Mouse (Mus musculus): ENCODE results near the gene Higd1c. TPM values are rescaled to one million over a fixed set of nuclear protein-coding genes. Genes with fewer than 3 reads are reported as not detected.
"Not testable (repeated sequence)": the region's sequence is repeated elsewhere in the genome, so short reads cannot be mapped to it uniquely, and the experiment has no call there.

Gene Higd1c
- not detected in 2 replicates for polyA plus RNA-seq (2011; ENCODE audit: insufficient read depth, insufficient read length, low read depth, missing spikeins)

DNA sequence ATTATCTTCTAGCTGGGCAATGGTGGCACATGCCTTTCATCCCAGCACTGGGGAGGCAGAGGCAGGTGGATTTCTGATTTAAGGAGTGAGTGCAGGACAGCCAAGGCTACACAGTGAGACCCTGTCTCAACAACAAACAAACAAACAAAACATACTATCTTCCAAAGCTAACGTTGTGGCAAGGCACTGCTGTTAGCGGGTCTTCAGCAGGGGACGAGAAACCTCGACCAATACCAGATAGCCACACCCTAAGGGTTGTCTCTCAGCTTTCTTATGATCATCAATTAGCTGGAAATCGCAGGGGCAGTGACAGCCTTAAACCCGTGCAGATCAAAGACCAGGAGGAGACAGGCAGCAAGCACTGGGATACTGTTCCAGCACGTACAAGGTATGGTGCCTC is at the start of gene Higd1c:
TSS of gene Higd1c (plus strand) at position 301 of the 400 bp plus-strand sequence.
- Histone ChIP-seq H3K9ac (ENCODE audit: low read depth, poor library complexity, severe bottlenecking) (no peak within 1 kb of the TSS), H3K4me1 (ENCODE audit: control insufficient read depth, insufficient read depth, low read length) (no peaks in the 10 kb centered on the region), H3K4me3 (ENCODE audit: low read depth, low read length) (no peak within 1 kb of the TSS), H3K27ac (ENCODE audit: insufficient read depth, low read length) (no peak within 1 kb of the TSS), H3K36me3 (ENCODE audit: control insufficient read depth, insufficient read depth, low read length, poor library complexity, severe bottlenecking) (no peaks in the 10 kb centered on the region), H3K9me3 (replicated peaks; ENCODE audit: control insufficient read depth, insufficient read depth, low read length, poor library complexity, severe bottlenecking) (no peaks in the 10 kb centered on the region), H3K27me3 (ENCODE audit: control insufficient read depth, insufficient read depth, low read length, poor library complexity, severe bottlenecking) (no peaks in the 10 kb centered on the region)
- TF ChIP-seq EP300 (IDR thresholded peaks at IDR 0.05; ENCODE audit: insufficient read depth, low read depth, low read length) (no peak), CTCF (IDR thresholded peaks at IDR 0.05; ENCODE audit: low read depth, low read length) (no peak), POLR2A (IDR thresholded peaks at IDR 0.05; ENCODE audit: insufficient read depth, low read length) (no peak)

DNA sequence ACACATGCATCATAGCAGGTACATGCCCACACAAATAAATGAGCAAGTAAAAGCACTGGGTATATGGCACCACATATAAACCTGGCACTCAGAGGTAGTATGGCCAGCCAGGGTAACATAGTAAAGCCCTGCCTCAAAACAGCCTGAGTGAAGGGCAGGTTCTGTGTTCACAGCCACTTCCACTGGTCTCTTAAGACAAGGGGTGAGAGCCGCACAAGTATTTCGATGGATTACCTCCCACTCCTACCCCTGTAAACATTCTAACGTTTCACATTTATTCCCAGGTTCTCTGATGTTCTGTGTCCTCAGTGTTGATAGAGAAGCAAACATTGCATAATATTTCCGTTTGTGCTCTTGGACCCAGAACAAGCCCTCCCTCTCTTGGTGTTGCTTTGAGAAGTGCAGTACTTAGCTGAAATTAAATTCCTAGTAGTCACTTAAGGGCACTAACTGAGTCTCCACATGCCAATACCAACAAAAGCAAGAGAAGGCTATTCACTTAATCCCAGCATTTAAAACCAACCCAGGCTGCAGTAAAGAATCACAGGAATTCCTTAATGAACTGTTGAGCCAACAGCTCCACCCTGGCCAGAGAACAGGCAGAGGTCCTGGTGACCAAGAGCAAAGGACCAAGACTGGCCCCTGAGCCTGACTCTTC is 46.2 kb upstream of the Higd1c start:
- H3K4me1 ChIP-seq (ENCODE audit: control insufficient read depth, insufficient read depth, low read length); H3K27me3 ChIP-seq (ENCODE audit: control insufficient read depth, insufficient read depth, low read length, poor library complexity, severe bottlenecking); H3K4me3 ChIP-seq (ENCODE audit: low read depth, low read length); H3K9ac ChIP-seq (ENCODE audit: low read depth, poor library complexity, severe bottlenecking); H3K27ac ChIP-seq (ENCODE audit: insufficient read depth, low read length); H3K36me3 ChIP-seq (ENCODE audit: control insufficient read depth, insufficient read depth, low read length, poor library complexity, severe bottlenecking); H3K9me3 ChIP-seq (replicated peaks; ENCODE audit: control insufficient read depth, insufficient read depth, low read length, poor library complexity, severe bottlenecking): not testable (repeated sequence)

DNA sequence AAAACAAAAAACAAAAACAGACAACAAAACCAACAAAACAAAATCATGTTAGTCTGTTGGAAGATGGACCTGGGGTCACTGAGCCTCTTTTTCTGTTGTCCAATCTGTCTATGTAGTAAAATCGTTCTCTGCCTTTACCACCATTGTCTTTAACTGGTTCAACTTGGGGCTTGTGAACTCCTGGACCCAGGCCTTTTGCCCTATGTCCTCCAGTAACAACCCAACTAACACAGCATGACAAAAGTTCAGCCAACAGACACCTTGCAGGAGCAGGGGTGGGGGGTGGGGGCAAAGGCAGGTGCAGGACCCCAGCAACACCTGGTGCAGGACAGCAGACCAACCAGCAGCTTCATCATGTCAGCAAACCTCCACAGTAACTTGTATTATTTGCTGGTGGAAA is 44.5 kb upstream of the Higd1c start:
- Histone ChIP-seq H3K9ac (ENCODE audit: low read depth, poor library complexity, severe bottlenecking) (no peak overlapping the region), H3K4me1 (ENCODE audit: control insufficient read depth, insufficient read depth, low read length) (no peaks in the 10 kb centered on the region), H3K27ac (ENCODE audit: insufficient read depth, low read length) (no peak overlapping the region), H3K36me3 (ENCODE audit: control insufficient read depth, insufficient read depth, low read length, poor library complexity, severe bottlenecking) (no peaks in the 10 kb centered on the region), H3K27me3 (ENCODE audit: control insufficient read depth, insufficient read depth, low read length, poor library complexity, severe bottlenecking) (no peaks in the 10 kb centered on the region), H3K9me3 (replicated peaks; ENCODE audit: control insufficient read depth, insufficient read depth, low read length, poor library complexity, severe bottlenecking) (no peaks in the 10 kb centered on the region), H3K4me3 (ENCODE audit: low read depth, low read length) (no peak overlapping the region)
- TF ChIP-seq CTCF (IDR thresholded peaks at IDR 0.05; ENCODE audit: low read depth, low read length): no peak
- TF ChIP-seq EP300 (IDR thresholded peaks at IDR 0.05; ENCODE audit: insufficient read depth, low read depth, low read length): no peak
- no peak for TF ChIP-seq POLR2A (IDR thresholded peaks at IDR 0.05; ENCODE audit: insufficient read depth, low read length)

DNA sequence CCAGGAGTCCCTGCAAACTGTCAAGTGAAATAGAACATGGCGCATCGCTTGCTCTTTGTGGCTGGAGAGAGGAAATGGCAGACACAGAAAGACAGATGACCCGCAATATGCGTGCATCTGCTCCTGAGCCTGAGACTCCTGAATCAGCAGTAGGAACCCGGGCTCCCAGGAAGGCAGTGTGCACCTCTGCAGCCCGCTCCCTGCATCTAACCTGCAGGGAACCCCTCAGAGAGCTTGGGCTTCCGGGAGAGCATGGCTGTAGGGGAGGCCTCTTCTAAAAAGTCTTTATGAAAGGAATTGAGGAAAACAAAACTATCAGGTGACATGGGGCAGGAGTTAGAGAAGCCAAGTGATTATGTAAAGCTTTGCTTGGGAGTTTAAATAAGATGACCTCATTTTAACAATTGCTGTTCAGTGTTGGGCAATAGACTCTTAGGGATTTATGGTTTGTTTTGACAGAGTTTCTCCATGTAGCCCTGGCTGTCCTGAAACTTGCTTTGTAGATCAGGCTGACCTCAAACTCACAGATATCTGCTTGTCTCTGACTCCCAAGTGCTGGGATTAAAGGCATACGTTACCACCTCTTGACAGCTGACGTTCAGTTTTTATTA is 43.9 kb upstream of the Higd1c start:
- no peak overlapping the region for H3K9ac ChIP-seq (ENCODE audit: low read depth, poor library complexity, severe bottlenecking)
- no peaks in the 10 kb centered on the region for H3K27me3 ChIP-seq (ENCODE audit: control insufficient read depth, insufficient read depth, low read length, poor library complexity, severe bottlenecking)
- H3K36me3 ChIP-seq (ENCODE audit: control insufficient read depth, insufficient read depth, low read length, poor library complexity, severe bottlenecking): no peaks in the 10 kb centered on the region
- H3K9me3 ChIP-seq (replicated peaks; ENCODE audit: control insufficient read depth, insufficient read depth, low read length, poor library complexity, severe bottlenecking): no peaks in the 10 kb centered on the region
- H3K4me1 ChIP-seq (ENCODE audit: control insufficient read depth, insufficient read depth, low read length): no peaks in the 10 kb centered on the region
- no peak overlapping the region for H3K4me3 ChIP-seq (ENCODE audit: low read depth, low read length)
- no peak overlapping the region for H3K27ac ChIP-seq (ENCODE audit: insufficient read depth, low read length)
- TF ChIP-seq EP300 (IDR thresholded peaks at IDR 0.05; ENCODE audit: insufficient read depth, low read depth, low read length): no peak
- no peak for TF ChIP-seq POLR2A (IDR thresholded peaks at IDR 0.05; ENCODE audit: insufficient read depth, low read length)
- no peak for TF ChIP-seq CTCF (IDR thresholded peaks at IDR 0.05; ENCODE audit: low read depth, low read length)

DNA sequence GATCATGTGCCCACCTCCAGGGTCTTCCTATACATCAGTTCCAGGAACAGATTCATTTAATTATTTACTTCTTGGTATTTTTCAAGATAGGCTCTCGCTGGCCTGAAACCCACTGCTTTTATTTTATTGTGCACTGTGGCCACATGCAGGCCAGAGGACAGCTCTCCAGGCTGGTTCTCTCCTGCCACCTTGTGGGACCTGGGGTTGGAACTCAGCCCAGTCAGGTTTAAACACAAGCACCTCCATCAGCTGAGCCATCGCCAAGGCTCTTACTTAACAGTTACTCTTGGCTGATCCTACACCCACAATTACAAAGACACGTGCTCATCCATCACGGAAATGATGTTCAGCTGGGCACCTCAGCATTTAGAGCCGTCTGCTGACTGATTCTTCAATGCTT is 43.2 kb upstream of the Higd1c start:
- no peak for TF ChIP-seq POLR2A (IDR thresholded peaks at IDR 0.05; ENCODE audit: insufficient read depth, low read length)
- no peak for TF ChIP-seq EP300 (IDR thresholded peaks at IDR 0.05; ENCODE audit: insufficient read depth, low read depth, low read length)
- TF ChIP-seq CTCF (IDR thresholded peaks at IDR 0.05; ENCODE audit: low read depth, low read length): peak; percentile 94
- Histone ChIP-seq H3K4me1 (ENCODE audit: control insufficient read depth, insufficient read depth, low read length) (no peaks in the 10 kb centered on the region), H3K4me3 (ENCODE audit: low read depth, low read length) (no peak overlapping the region), H3K27ac (ENCODE audit: insufficient read depth, low read length) (no peak overlapping the region), H3K36me3 (ENCODE audit: control insufficient read depth, insufficient read depth, low read length, poor library complexity, severe bottlenecking) (no peaks in the 10 kb centered on the region), H3K27me3 (ENCODE audit: control insufficient read depth, insufficient read depth, low read length, poor library complexity, severe bottlenecking) (no peaks in the 10 kb centered on the region), H3K9me3 (replicated peaks; ENCODE audit: control insufficient read depth, insufficient read depth, low read length, poor library complexity, severe bottlenecking) (no peaks in the 10 kb centered on the region), H3K9ac (ENCODE audit: low read depth, poor library complexity, severe bottlenecking) (no peak overlapping the region)

DNA sequence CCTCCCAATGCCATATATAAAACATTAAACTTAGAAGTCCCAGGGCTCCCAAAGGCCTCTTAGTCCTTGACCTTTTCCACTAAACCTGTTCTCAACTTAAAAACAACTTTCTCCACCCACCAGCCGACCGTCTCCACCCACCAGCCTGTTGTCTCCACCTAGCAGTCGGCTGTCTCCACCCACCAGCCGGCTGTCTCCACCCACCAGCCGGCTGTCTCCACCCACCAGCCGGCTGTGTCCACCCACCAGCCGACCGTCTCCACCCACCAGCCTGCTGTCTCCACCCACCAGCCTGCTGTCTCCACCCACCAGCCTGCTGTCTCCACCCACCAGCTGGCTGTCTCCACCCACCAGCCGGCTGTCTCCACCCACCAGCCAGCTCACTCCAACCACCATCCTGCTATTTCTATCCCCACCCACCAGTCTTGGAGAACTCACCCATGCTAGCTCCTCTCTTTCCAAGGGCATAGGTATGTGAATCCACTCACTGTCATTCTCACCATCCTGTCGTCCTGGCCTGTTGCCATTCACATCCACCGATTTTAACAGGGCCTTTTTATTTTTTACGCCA is 40.2 kb upstream of the Higd1c start:
- Histone ChIP-seq H3K4me3 (ENCODE audit: low read depth, low read length) (no peak overlapping the region), H3K27ac (ENCODE audit: insufficient read depth, low read length) (no peak overlapping the region), H3K36me3 (ENCODE audit: control insufficient read depth, insufficient read depth, low read length, poor library complexity, severe bottlenecking) (no peaks in the 10 kb centered on the region), H3K4me1 (ENCODE audit: control insufficient read depth, insufficient read depth, low read length) (no peaks in the 10 kb centered on the region), H3K27me3 (ENCODE audit: control insufficient read depth, insufficient read depth, low read length, poor library complexity, severe bottlenecking) (no peaks in the 10 kb centered on the region), H3K9me3 (replicated peaks; ENCODE audit: control insufficient read depth, insufficient read depth, low read length, poor library complexity, severe bottlenecking) (no peaks in the 10 kb centered on the region), H3K9ac (ENCODE audit: low read depth, poor library complexity, severe bottlenecking) (no peak overlapping the region)
- TF ChIP-seq POLR2A (IDR thresholded peaks at IDR 0.05; ENCODE audit: insufficient read depth, low read length): peak; percentile 14
- TF ChIP-seq EP300 (IDR thresholded peaks at IDR 0.05; ENCODE audit: insufficient read depth, low read depth, low read length): no peak
- no peak for TF ChIP-seq CTCF (IDR thresholded peaks at IDR 0.05; ENCODE audit: low read depth, low read length)

Data from ES-Bruce4 (cell line).